Mouse (Mus musculus): ENCODE results near the gene Catsperz. TPM values are rescaled to one million over a fixed set of nuclear protein-coding genes. Genes with fewer than 3 reads are reported as not detected.

Catsperz gene
- 0.51 and 0.73 TPM in 2 replicates for polyA plus RNA-seq (2015; fragmentation: Nextera tagmentation; extraction: Ambion mirVana)

- DNase-seq = no peak
- Histone ChIP-seq H3K9ac (no peak within 1 kb of the TSS; the same call in 1 of the 2 replicates), H3K4me2 (peak within 1 kb of the TSS; percentile 42)
These were observed at the start of gene Catsperz for GRCm38 (mm10) chr19:6925307-6925573. Catsperz (minus strand) TSS chr19:6925380.

DNA sequence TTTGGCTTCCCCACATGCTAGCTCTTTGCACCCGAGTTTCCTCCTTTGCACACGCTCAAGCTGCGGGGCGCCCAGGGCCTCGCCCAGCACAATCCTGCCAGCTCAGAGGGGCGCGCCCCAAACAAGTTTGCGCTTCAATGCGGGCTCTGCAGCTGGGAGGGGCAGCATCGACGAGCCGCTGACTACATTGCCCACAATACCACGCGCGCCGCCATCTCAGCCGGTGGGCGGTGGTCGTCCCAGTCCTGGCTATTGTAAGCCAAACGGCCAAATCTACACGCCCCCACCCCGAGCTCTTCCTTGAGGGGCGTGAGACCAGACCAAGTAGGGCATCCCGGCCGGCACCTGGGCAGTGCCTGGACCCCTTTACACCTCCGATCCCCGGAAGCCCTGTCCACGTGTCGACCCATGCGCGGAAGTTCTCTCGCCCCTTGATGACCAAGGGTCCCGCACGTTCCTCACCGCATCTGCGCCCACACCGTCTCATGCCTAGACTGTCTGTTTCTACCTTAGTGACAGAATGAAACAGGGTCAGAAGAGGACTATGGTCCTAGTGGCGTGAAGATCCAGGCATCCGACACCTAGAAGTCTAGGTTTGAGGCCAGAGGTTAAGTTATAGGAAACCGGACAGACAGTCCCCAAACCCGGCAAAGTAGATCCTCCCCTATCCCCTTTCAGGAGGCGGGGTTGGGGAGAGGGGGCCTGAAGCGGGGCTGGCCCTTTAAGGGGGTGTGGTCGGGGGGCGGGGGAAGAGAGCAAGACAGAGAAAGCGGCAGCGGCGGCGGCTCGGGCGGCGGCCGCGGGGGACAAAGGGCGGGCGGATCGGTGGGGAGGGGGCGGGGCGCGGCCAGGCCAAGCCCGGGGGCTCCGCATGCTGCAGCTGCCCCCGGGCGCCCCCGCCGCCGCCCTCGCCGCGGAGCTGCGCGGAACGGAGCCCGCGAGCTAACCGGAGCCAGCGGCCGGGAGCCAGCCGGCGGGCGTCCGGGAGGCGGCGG is 49.3 kb upstream of the Catsperz start, which contains the start of gene Ppp1r14b:
Ppp1r14b (plus strand) TSS at position 758 of the 995 bp plus-strand sequence.
- Histone ChIP-seq H3K27me3 (no peaks in the 10 kb centered on the region), H3K4me1 (replicated peaks) (peaks cover 90% of the 10 kb centered on the region), H3K9ac (peak within 1 kb of the TSS; percentile 81), H3K4me2 (peak within 1 kb of the TSS; percentile 82), H3K36me3 (peaks cover 25% of the 10 kb centered on the region), H3K9me3 (replicated peaks) (no peaks in the 10 kb centered on the region), H3K27ac (peak within 1 kb of the TSS; percentile 87), H3K4me3 (replicated peaks) (peak within 1 kb of the TSS; percentile 74)
- under 1% methylated on average over 67 of the region's 84 CpGs for WGBS (ENCODE audit: insufficient replicate concordance)
- peak; percentile 84 for DNase-seq
- peak; percentile 69 for ATAC-seq (ENCODE audit: low read depth)

More at GRCm38 (mm10) chr19:6925307-6925573, at the start of gene Catsperz:
- peaks cover 53% of the 10 kb centered on the region for H3K4me1 ChIP-seq (replicated peaks)
- H3K9me3 ChIP-seq (replicated peaks) = no peaks in the 10 kb centered on the region
- H3K4me3 ChIP-seq (replicated peaks) = peak within 1 kb of the TSS; percentile 32
- ATAC-seq (ENCODE audit: low read depth) = no peak
- 4% methylated on average over 9 of the region's 9 CpGs for WGBS (ENCODE audit: insufficient replicate concordance)
- no peak within 1 kb of the TSS for H3K27ac ChIP-seq
- peaks cover 67% of the 10 kb centered on the region for H3K27me3 ChIP-seq
- no peaks in the 10 kb centered on the region for H3K36me3 ChIP-seq

DNA sequence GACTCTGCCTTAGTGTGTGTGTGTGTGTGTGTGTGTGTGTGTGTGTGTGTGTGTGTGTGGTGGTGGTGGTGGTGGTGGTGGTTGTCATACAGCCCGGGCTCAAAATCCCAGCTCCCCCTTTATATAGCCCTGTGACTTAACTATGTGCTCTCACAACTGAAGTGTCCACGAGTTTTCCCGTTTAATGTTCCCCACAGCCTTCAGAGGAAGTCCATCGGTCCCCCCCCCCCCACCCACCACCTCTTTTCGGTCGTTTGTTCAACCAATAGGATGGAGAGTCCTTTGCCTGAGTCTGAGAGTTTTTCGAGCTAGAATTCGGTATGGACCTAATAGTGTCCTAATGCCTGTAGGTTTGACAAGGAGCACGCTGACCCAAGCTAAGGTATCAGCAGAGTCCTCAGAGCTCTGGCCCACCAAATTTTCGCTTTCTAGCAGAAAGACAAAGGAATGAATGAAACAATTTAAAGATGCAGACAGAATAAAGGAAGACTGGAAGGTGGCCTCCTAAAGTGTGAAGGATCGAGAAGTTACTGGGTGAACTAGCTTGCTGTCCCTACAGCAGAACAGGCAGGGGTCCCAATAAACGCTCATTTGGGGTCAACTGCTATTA is 48.5 kb upstream of the Catsperz start:
- H3K9ac ChIP-seq = peak overlapping the region; percentile 61
- ATAC-seq (ENCODE audit: low read depth) (no peak), DNase-seq (no peak)
- no peaks in the 10 kb centered on the region for H3K9me3 ChIP-seq (replicated peaks)
- H3K4me2 ChIP-seq = peak overlapping the region; percentile 82
- 29% methylated on average over 12 of the region's 12 CpGs for WGBS (ENCODE audit: insufficient replicate concordance)
- H3K4me3 ChIP-seq (replicated peaks) = peak overlapping the region; percentile 74
- peaks cover 90% of the 10 kb centered on the region for H3K4me1 ChIP-seq (replicated peaks)
- 0 out of 2 replicates have a peak, but pooled peaks cover 6% of the 10 kb centered on the region for H3K27me3 ChIP-seq
- H3K27ac ChIP-seq = peak overlapping the region; percentile 63
- peaks cover 23% of the 10 kb centered on the region for H3K36me3 ChIP-seq

- Histone ChIP-seq H3K4me2 (no peak overlapping the region), H3K27ac (0 out of 2 replicates have a peak overlapping the region, but pooled peaks have one; percentile 27), H3K9ac (no peak overlapping the region), H3K4me1 (replicated peaks) (peaks cover 88% of the 10 kb centered on the region), H3K36me3 (peaks cover 10% of the 10 kb centered on the region), H3K27me3 (peaks cover 7% of the 10 kb centered on the region; the same call in 1 of the 2 replicates), H3K9me3 (replicated peaks) (no peaks in the 10 kb centered on the region), H3K4me3 (replicated peaks) (no peak overlapping the region)
- DNase-seq (no peak), ATAC-seq (ENCODE audit: low read depth) (no peak)
- 75% methylated on average over 13 of the region's 13 CpGs for WGBS (ENCODE audit: insufficient replicate concordance)
These were observed 47.2 kb upstream of the Catsperz start for GRCm38 (mm10) chr19:6972247-6972917.

DNA sequence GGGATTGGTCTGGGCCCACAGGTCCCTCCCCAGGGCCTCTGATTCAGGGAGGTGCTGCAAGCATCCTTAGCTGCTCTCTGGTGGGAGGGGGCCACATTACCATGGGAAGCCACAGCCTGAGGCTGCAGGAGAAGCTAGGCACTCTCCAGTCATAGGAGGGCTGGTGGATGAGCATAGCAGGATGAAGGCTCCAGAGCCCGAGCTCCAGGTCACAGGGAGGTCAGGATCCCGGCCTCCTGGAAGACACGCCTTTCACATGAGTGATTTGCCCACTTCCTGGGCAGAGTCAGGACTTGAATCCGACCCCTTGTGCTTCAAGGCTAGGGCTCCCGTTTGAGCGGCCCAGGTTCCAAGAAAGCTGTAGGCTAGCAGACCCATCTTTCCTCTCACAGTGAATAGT is 46.5 kb upstream of the Catsperz start:
- Histone ChIP-seq H3K9me3 (replicated peaks) (no peaks in the 10 kb centered on the region), H3K9ac (no peak overlapping the region), H3K36me3 (peaks cover 4% of the 10 kb centered on the region; the same call in 1 of the 2 replicates), H3K4me2 (no peak overlapping the region), H3K27me3 (peaks cover 7% of the 10 kb centered on the region; the same call in 1 of the 2 replicates), H3K4me1 (replicated peaks) (peaks cover 87% of the 10 kb centered on the region), H3K4me3 (replicated peaks) (no peak overlapping the region), H3K27ac (peak overlapping the region; percentile 23; the same call in 1 of the 2 replicates)
- no peak for DNase-seq
- ATAC-seq (ENCODE audit: low read depth) = no peak
- WGBS (ENCODE audit: insufficient replicate concordance) = 55% methylated on average over 6 of the region's 6 CpGs

DNA sequence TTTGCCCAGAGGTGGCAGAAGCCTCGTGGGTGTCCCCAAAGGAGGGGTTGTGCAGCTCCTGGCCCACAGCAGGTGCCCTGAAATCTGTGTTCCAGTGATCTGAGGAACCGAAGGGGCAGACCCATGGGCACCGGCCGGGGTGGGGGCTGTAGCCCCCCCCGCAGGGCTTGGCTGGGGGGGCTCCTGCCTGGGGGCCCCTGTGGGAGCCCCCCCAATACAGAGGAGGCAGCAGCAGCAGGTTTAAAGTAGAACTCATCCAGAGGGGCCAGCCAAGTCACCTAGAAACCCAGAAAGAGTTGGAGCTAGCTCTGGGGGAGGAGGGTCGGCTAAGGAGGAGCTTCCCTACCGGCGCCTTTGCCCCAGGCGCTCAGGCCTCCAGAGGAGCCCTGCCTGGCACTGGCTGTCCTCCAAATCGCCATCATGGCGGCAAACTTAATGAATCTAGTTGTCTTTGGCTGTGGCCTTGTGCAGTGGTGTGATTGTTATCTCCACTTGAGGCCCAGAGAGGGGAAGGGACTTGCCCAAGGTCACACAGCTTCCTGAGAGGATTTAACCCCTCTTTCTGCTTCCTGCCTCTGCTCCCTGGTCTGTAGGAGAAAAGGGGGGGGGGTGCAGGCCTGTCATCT is 45.4 kb upstream of the Catsperz start:
- WGBS (ENCODE audit: insufficient replicate concordance) = 22% methylated on average over 11 of the region's 11 CpGs
- Histone ChIP-seq H3K9ac (peak overlapping the region; percentile 80), H3K4me1 (replicated peaks) (peaks cover 77% of the 10 kb centered on the region), H3K36me3 (peaks cover 5% of the 10 kb centered on the region; the same call in 1 of the 2 replicates), H3K9me3 (replicated peaks) (no peaks in the 10 kb centered on the region), H3K27me3 (peaks cover 7% of the 10 kb centered on the region; the same call in 1 of the 2 replicates), H3K27ac (peak overlapping the region; percentile 57), H3K4me3 (replicated peaks) (peak overlapping the region; percentile 71), H3K4me2 (peak overlapping the region; percentile 95)
- DNase-seq (no peak), ATAC-seq (ENCODE audit: low read depth) (no peak)

- peaks cover 73% of the 10 kb centered on the region for H3K4me1 ChIP-seq (replicated peaks)
- peaks cover 7% of the 10 kb centered on the region; the same call in 1 of the 2 replicates for H3K27me3 ChIP-seq
- DNase-seq = peak; percentile 67
- H3K9ac ChIP-seq = peak overlapping the region; percentile 80
- peak overlapping the region; percentile 57; the same call in 1 of the 2 replicates for H3K27ac ChIP-seq
- no peaks in the 10 kb centered on the region for H3K9me3 ChIP-seq (replicated peaks)
- peaks cover 13% of the 10 kb centered on the region; the same call in 1 of the 2 replicates for H3K36me3 ChIP-seq
- WGBS (ENCODE audit: insufficient replicate concordance) = under 1% methylated on average over 55 of the region's 55 CpGs
- peak overlapping the region; percentile 95 for H3K4me2 ChIP-seq
- H3K4me3 ChIP-seq (replicated peaks) = peak overlapping the region; percentile 71
- ATAC-seq (ENCODE audit: low read depth) = peak; percentile 73
These were observed 44.6 kb upstream of the Catsperz start for GRCm38 (mm10) chr19:6969665-6970381.

DNA sequence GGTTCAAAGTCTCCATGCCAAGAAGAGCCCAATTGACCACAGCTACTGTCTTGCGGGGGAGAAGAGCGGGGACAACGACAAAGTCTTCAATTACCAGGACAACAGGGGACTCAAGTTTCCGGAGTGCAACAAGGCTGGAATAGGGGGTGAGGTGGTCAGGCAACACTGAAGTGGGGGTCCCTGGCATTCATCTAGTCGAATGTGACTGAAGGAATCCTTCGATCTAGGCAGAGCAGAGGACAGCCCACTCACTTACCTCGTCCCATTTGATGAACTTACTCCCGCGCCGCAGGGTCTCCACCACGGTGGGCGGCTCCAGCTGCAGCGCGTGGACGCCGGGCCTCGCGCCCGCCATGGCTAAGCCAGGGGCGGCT is 44.1 kb upstream of the Catsperz start:
- Histone ChIP-seq H3K9me3 (replicated peaks) (no peaks in the 10 kb centered on the region), H3K27ac (no peak overlapping the region), H3K4me2 (peak overlapping the region; percentile 95), H3K36me3 (peaks cover 18% of the 10 kb centered on the region; the same call in 1 of the 2 replicates), H3K4me1 (replicated peaks) (peaks cover 69% of the 10 kb centered on the region), H3K27me3 (peaks cover 7% of the 10 kb centered on the region; the same call in 1 of the 2 replicates), H3K4me3 (replicated peaks) (peak overlapping the region; percentile 71), H3K9ac (peak overlapping the region; percentile 80)
- no peak for DNase-seq
- ATAC-seq (ENCODE audit: low read depth) = no peak
- WGBS (ENCODE audit: insufficient replicate concordance) = 2% methylated on average over 20 of the region's 20 CpGs

DNA sequence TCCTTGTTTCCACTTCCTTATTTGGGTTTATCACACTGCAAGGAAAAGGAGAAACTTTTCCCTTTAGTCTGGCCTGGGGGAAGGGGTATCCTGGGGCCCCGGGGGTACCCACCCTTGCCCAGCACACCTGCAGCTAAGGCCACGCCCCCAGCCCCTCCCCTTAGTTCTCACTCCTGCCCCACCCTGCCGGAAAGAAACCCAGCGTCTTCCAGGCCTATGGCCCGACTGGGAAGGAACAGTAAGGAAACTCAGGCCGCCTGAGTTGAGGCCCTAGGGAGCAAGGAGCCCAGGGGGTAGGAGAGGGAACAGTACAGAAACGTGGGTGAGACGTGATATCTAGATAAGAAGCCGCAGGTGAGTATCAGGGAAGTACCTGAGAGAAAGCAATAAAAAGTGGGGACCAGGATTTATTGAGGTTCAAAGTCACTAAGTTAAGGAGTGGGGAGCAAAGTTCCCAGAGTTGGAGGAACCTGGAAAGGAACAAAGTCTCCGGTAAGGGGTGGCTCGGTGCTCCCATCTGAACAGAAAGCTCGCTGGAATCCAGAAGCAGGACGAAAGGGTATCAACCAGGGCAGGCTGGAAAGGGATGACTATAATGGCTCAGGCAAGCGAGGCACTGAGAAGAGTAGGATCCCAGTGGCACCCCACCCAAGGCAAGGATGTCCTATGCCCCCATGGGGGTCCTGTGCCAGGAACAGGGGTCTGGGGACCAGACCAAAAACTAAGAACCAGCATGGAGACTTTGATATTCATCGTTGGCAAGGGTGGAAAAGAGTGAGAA is 43.5 kb upstream of the Catsperz start:
- Histone ChIP-seq H3K36me3 (peaks cover 21% of the 10 kb centered on the region; the same call in 1 of the 2 replicates), H3K4me1 (replicated peaks) (peaks cover 63% of the 10 kb centered on the region), H3K9me3 (replicated peaks) (no peaks in the 10 kb centered on the region), H3K27me3 (peaks cover 7% of the 10 kb centered on the region; the same call in 1 of the 2 replicates), H3K4me2 (peak overlapping the region; percentile 95), H3K4me3 (replicated peaks) (peak overlapping the region; percentile 71), H3K27ac (no peak overlapping the region), H3K9ac (peak overlapping the region; percentile 80)
- WGBS (ENCODE audit: insufficient replicate concordance) = 11% methylated on average over 15 of the region's 15 CpGs
- ATAC-seq (ENCODE audit: low read depth) = no peak
- no peak for DNase-seq
